Mouse (Mus musculus) cerebellum, adult 11 months (tissue): ENCODE data around the gene Chd2.

Experiments
- DNase-seq: peaks from one replicate; pipeline ENCODE4 v3.0.0; 2022

The Chd2 gene

GRCm38 (mm10) chr7:73399501-73400044, 142.1 kb downstream of the Chd2 start:
- peak; percentile 71 for DNase-seq

DNA sequence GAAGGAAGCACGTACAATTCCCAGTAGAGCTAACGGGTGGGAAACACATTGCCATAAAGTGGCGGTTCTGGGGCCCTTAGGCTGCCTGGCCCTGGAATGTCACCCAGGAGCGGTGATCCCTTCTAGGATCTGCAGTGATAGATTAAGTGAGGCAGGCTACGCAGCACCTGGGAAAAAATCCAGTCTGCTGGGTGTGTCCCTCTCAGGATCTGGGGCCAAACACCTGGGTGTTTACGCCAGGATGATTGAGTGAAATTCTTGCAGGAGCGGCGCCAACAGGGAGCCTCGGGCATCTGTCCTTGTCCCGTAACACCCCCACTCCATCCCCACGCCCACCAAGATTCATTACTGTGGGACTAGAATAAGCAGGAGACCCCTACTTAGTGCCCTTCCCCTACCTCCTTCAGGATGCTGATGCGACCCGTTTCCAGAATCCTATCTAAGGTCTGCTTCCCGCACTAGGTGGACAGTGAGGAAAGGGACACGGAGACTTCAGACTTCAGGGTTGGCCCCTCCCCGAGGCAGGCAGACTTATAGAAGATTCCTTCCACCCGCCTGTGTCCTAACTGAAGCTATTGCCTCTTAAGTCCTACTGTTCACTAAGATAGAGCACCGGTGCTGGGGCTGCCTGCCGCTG, 142.7 kb downstream of the Chd2 start:
- no peak for DNase-seq

DNA sequence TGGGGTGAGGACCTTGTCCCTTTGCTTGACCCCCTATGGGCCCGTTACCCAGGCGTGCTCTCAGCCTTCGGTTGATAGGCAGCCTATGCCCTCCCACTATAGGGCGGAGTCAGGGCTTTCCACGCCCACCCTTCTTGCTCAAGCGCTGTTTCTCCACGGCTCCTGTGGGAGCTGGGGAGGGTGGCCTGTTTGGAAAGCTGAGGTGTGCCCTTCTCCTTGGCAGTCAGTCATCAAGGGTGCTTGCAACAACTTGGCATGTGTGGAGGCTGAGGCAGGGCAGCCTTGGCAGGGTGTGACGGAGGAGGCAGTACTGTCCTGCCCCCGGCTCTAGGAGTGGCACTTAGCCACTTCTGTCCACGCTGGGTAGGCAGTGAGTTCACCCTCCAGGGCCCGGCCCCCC, 143.3 kb downstream of the Chd2 start:
- peak; percentile 47 for DNase-seq

- no peak for DNase-seq
Measured at GRCm38 (mm10) chr7:73394013-73394409, 147.6 kb downstream of the Chd2 start.

DNA sequence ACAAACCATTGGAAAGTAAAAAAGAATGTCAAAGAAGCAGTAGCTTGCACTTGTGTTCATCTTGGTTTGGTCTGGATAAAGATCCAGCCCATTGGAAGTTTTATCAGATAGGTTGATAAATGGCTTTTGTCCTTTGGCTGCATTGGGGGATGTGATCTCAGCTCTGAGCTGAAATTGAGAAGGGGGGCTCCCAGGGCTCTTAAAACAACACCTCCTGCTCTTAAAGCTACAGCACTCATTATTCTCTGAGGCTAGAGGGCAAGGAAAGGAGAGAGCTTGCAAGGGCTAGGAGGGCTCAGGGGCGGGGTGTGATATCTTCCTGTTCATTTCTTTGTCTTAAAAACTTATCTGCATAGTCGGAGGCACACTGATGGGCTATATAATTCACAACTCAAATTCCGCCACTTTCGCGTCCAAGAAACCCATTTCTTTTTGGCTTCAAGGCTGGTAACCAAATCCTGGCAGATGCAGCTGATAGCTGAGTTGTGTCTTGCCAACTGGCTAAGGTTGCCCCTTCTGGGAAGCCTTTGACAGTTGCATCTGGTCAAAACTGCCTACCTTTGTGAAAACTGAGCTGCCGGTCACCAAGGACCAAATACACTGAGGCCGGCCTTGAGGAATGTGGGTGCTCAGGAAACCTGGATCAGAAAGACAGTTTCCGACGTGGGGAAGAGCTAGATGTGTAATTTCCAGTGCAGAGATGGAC, 148.2 kb downstream of the Chd2 start:
- no peak for DNase-seq

- no peak for DNase-seq
Measured at GRCm38 (mm10) chr7:73392359-73392758, 149.3 kb downstream of the Chd2 start.

GRCm38 (mm10) chr7:73391518-73392321, 149.9 kb downstream of the Chd2 start:
- DNase-seq, result no peak

DNA sequence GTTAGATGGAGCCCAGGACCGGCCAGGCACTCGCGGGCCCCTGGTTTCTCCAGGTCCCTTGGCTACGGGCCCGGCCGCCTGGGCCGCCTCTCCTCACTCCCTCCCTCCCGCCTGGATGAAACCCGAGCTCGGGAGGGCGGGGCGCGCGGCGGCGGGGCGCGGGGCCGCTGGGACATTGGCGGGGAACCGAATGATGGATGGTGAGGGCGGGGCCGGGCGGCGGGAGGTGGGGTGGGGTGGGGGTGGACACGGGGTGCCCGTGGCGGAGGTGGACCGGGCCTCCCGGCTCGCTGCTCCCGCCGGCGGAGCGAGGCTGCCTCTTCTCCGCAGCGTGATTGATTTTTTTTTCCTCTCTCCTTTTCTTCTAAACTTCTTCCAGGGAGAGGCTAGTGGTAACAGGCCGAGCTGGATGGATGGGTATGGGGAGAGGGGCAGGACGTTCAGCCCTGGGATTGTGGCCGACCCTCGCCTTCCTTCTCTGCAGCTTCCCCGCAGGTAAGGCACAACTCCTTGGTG, 150.6 kb downstream of the Chd2 start:
- peak; percentile 69 for DNase-seq

GRCm38 (mm10) chr7:73390426-73391001, 151.1 kb downstream of the Chd2 start:
- no peak for DNase-seq

DNA sequence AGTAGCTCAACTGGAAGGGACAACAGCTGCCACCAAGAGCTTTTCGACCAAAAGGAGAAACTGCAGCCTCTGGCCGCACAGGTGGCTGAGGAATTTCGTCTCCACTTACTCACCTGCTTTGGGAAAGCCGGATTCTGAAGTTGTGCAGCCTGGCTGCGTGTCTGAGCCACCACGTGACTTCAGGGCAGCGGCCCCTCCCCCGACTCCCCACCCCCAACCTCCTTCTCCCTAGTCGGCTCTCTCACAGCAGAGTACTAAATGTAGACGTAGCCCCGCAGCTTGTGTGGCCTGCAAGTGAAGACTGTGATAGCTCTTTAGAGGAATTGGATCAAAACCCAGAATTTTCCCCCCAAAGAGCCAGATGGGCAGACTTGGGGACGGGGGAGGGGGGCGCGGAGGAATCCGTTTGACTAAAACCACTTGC, 151.7 kb downstream of the Chd2 start:
- no peak for DNase-seq

DNA sequence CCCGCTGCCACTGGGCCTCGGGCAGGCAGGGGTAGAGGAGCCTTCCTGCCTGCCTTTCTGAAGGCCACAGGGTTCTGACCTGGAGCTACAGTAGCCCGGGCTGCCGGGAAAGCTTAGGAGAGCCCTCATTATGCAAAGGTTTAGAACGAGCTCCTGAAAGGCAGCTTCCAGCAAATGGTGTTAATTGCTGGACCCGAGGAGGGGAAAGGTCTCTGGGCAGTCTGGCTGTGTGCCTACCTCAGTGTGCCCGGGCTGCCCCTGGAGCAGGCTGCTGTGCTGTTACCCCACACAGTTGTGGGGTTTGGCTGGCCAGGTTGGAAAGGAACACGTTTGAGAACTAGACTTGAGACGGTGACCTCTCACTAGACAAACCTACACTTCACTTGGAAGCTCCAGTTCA, 152.2 kb downstream of the Chd2 start:
- DNase-seq, result no peak

- no peak for DNase-seq
Measured at GRCm38 (mm10) chr7:73388866-73389265, 152.8 kb downstream of the Chd2 start.

- DNase-seq, result no peak
Measured at GRCm38 (mm10) chr7:73382843-73383242, 158.8 kb downstream of the Chd2 start.

GRCm38 (mm10) chr7:73378034-73378433, 163.6 kb downstream of the Chd2 start:
- DNase-seq, result no peak

- DNase-seq, result no peak
Measured at GRCm38 (mm10) chr7:73377307-73377706, 164.3 kb downstream of the Chd2 start.
